Mouse (Mus musculus) cerebellum, adult 2 months (tissue): Measurements from ENCODE around the gene Nthl1. TPM values are rescaled to one million over a fixed set of nuclear protein-coding genes. Genes with fewer than 3 reads are reported as not detected.

Source experiments
- DNase-seq, 2 experiments: peaks; one replicate each; pipeline ENCODE4 v3.0.0; 2021
- H3K27ac ChIP-seq: fragments of 200-500 bp; 2 replicates; pipeline ENCODE4 v1.5.1; 2012; ENCODE audit warnings: low read length, control low read depth, inconsistent platforms; ENCODE audit not compliant: insufficient read depth
- H3K27me3 ChIP-seq: fragments of 200-500 bp; 2 replicates; pipeline ENCODE4 v1.6.1; 2012; ENCODE audit warnings: inconsistent platforms, mild to moderate bottlenecking, low read length, moderate library complexity; ENCODE audit not compliant: control insufficient read depth, insufficient read depth
- H3K4me1 ChIP-seq: fragments of 200-500 bp; 2 replicates; pipeline ENCODE4 v1.6.1; 2011; ENCODE audit warnings: low read length; ENCODE audit not compliant: control insufficient read depth, insufficient read depth
- H3K4me3 ChIP-seq: fragments of 200-500 bp; replicated peaks from 2 replicates; pipeline ENCODE3; 2011; ENCODE audit warnings: mild to moderate bottlenecking, low read depth, low read length, control low read depth; ENCODE audit not compliant: insufficient read depth
- CTCF ChIP-seq: fragments of 200-500 bp; IDR thresholded peaks from 2 replicates; pipeline ENCODE4 v1.5.1; 2011; ENCODE audit warnings: low read depth, mild to moderate bottlenecking, control low read depth, low read length, moderate library complexity, borderline replicate concordance; ENCODE audit not compliant: insufficient read depth
- POLR2A ChIP-seq: fragments of 200-500 bp; IDR thresholded peaks from 2 replicates; pipeline ENCODE4 v1.6.1; 2011; ENCODE audit warnings: low read length, control low read depth, borderline replicate concordance; ENCODE audit not compliant: insufficient read depth
- WGBS: fragments of 180-500 bp; shearing (Covaris S2); methylation state at CpG from one replicate; pipeline ENCODE4 v1.1.7; 2018; 5-methylcytosine and 5-hydroxymethylcytosine counted together
- polyA plus RNA-seq: library from polyadenylated mRNA; depleted of rRNA; stranded (reverse); fragments of >200 nt; gene quantifications from 2 replicates; pipeline ENCODE4 v1.2.3, GENCODE M21; 2012

Gene Nthl1
- polyA plus RNA-seq, 1 experiment: 9.0 TPM

GRCm38 (mm10) chr17:24640119-24640518 lies 7.6 kb downstream of the Nthl1 start:
- no peak for TF ChIP-seq CTCF
- no peak for TF ChIP-seq POLR2A
- Histone ChIP-seq H3K4me3 (no peak overlapping the region), H3K27ac (no peak overlapping the region), H3K4me1 (peaks cover 8% of the 10 kb centered on the region; the same call in 1 of the 2 replicates), H3K27me3 (no peaks in the 10 kb centered on the region)
- WGBS: 77% methylated on average over 7 of the region's 7 CpGs
- DNase-seq: no peak

DNA sequence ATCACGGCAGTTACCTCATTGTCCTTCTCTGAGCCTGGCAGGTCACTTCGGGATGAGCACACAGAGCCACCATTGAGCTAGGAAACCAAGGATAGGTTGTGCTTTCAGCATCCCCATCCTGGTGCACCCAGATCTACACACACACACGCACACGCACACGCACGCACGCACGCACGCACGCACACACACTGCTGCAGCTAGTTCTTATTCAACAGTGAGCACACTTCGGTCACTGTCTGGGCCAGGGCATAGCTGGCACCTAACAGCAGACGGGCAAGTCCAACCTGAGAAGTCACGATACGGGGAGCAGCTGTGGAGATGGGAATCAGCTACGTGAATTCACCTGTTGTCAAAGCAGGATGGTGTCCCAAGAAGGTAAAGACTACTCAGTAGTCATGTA lies 8.1 kb downstream of the Nthl1 start:
- Histone ChIP-seq H3K27me3 (no peaks in the 10 kb centered on the region), H3K4me3 (no peak overlapping the region), H3K4me1 (peaks cover 12% of the 10 kb centered on the region; the same call in 1 of the 2 replicates), H3K27ac (no peak overlapping the region)
- TF ChIP-seq POLR2A (no peak), CTCF (no peak)
- DNase-seq: no peak
- WGBS: 89% methylated on average over 15 of the region's 15 CpGs

DNA sequence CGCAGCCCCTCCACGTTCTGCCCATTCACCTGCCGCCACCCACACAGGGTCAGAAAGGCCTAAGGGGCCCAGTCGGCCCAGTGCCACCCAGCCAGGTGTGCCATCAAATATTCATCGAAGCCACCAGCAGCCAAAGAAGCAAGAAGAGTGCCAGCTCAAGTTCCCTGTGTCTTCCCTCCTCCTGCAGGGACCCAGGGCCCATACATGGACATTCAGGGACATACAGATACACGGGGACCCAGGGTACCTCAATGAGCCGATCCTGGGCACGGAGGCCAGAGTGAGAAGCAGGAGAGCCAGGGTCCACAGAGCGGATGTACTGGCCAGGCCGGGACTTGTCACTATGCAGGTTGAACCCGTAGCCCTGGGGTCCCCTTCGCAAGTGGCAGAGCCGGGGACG lies 9.5 kb downstream of the Nthl1 start:
- TF ChIP-seq CTCF (no peak), POLR2A (no peak)
- Histone ChIP-seq H3K27ac (no peak overlapping the region), H3K27me3 (no peaks in the 10 kb centered on the region), H3K4me3 (no peak overlapping the region), H3K4me1 (peaks cover 15% of the 10 kb centered on the region)
- WGBS: 87% methylated on average over 14 of the region's 14 CpGs
- DNase-seq: no peak

DNA sequence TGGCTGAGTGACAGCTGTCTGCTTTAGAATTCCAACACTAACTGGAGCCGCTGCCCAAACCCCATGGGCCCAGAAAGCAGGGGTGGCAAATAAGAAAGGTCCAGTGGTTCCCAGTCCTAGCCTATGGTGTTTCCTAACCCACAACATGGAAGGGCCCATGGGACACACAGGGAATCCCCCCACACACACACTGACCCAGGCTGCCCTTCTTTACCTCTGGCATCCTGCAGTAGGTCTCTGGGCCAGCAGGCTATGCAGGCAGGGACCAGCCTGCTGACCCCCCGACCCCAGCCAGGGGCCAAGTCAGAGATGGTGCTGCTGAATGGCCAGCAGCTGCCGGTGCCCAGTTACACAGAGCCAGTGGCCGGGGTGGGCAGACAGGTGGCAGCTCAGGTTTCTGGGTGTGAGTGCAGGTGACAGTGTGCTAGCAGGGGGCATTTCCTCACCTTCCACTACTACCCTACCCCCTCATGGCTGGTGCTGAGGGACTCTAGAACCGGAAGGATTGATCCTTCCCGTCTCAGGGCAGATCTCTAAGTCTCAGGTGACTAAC lies 10.4 kb downstream of the Nthl1 start:
- peaks cover 17% of the 10 kb centered on the region for H3K4me1 ChIP-seq
- H3K4me3 ChIP-seq: no peak overlapping the region
- H3K27ac ChIP-seq: no peak overlapping the region
- TF ChIP-seq POLR2A (no peak), CTCF (no peak)
- 67% methylated on average over 6 of the region's 6 CpGs for WGBS
- DNase-seq: no peak
- H3K27me3 ChIP-seq: no peaks in the 10 kb centered on the region

DNA sequence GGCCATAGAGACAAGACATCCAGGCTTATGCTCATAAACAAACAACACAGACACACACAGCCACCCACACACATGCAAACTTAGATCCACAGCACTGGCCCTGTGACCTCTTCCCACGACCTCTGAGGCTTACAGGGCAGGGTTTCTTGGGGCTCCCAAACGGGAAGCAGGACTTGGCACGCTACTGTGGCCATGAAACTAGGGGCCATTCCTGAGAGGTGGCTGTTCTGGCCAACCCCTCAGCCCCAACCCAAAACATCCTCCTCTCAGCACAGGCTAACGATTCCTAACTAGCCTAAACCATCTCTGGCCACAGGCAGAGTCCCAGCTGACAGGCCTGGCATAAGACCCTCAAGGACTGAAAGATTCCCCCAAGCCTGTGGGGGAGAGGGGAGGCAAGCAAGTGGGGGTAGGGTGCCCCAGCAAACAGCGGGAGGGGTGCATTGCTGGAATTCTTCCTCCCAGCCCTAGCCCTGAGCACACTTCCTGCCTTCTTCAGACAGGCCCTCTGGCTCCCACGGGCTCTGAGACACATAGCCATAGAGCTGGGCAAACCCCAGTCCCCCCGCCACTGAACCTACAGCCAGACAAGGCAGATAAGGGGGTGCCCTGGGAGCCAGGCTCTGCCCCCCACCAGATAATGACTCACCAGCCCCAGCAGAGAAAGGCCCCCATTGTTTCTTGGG lies 11.7 kb downstream of the Nthl1 start:
- Histone ChIP-seq H3K27me3 (no peaks in the 10 kb centered on the region), H3K4me1 (peaks cover 23% of the 10 kb centered on the region), H3K27ac (peak overlapping the region; percentile 32; the same call in 1 of the 2 replicates), H3K4me3 (no peak overlapping the region)
- whole genome bisulfite sequencing: 49% methylated on average over 7 of the region's 7 CpGs
- no peak for DNase-seq
- no peak for TF ChIP-seq POLR2A
- TF ChIP-seq CTCF: no peak

DNA sequence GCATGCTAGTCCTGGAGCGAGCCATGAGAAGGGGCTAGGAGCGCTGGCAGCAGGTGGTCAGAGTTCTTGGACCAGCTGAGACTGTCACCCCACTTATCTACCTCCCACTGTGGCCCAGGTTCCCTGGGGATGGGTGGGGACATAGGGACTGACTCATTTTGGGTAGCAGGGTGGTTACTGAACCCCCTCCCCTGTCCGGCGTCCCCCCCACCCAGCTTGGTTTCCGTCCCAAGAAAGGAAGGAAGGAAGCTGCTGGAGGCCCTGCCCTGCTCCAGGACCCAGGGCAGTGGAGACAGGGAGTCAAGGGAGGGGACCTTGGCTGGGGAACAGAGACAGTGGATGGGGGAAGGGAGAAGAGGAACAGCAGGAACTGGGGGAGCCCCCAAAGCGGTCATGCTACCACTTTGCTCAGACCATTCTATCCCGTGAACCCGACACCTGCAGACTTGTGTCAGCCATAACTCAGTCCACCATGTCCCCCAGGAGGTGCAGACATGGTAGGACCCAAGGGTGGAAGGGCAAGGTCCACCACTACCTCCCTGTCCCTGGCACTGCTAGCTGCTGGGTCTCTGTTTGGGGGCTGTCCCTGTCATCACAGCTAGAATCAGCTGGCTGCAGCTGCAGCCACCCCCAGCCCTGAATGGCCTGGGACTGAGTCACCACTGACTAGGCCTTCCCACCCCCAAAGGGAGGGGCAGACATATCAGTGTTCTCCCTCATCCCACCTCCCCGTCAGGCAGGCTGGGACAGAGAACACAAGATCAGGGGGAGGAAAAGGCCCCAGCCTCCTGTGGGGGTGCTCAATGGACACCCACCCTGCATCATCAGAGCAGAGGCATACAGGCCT lies 12.6 kb downstream of the Nthl1 start:
- H3K27me3 ChIP-seq: no peaks in the 10 kb centered on the region
- TF ChIP-seq POLR2A (no peak), CTCF (no peak)
- DNase-seq: no peak
- no peak overlapping the region; the same call in 1 of the 2 replicates for H3K27ac ChIP-seq
- H3K4me3 ChIP-seq: no peak overlapping the region
- WGBS: 78% methylated on average over 9 of the region's 9 CpGs
- H3K4me1 ChIP-seq: peaks cover 23% of the 10 kb centered on the region

GRCm38 (mm10) chr17:24645916-24646315 lies 13.4 kb downstream of the Nthl1 start:
- Histone ChIP-seq H3K27me3 (no peaks in the 10 kb centered on the region), H3K27ac (no peak overlapping the region), H3K4me3 (no peak overlapping the region), H3K4me1 (peaks cover 28% of the 10 kb centered on the region)
- TF ChIP-seq CTCF (no peak), POLR2A (no peak)
- DNase-seq: no peak
- 88% methylated on average over 3 of the region's 3 CpGs for WGBS

- WGBS: 79% methylated on average over 4 of the region's 4 CpGs
- H3K27me3 ChIP-seq: no peaks in the 10 kb centered on the region
- TF ChIP-seq POLR2A (no peak), CTCF (no peak)
- no peak for DNase-seq
- no peak overlapping the region for H3K27ac ChIP-seq
- H3K4me1 ChIP-seq: peaks cover 28% of the 10 kb centered on the region
- H3K4me3 ChIP-seq: no peak overlapping the region
Measured at GRCm38 (mm10) chr17:24646381-24646780, 13.9 kb downstream of the Nthl1 start.
